ENCODE assay signal across 8 mouse cellular contexts in genomic region chr9:77655181-77655934, GRCm38 (mm10). TPM values are rescaled to one million over a fixed set of nuclear protein-coding genes. Genes with fewer than 3 reads are reported as not detected.
A peak's percentile ranks its signal among the peaks of the same experiment; 100 is the strongest.
DNase-seq lines count a peak whose midpoint lies in the region; ATAC-seq and TF ChIP-seq lines count a peak whose summit lies in the region.

No protein-coding gene starts in this region.

- no peaks in the 10 kb centered on the region for H3K36me3 ChIP-seq in G1E (replicated peaks)
- no peaks in the 10 kb centered on the region for H3K36me3 ChIP-seq in forebrain, embryonic 16.5 days (ENCODE audit: control insufficient read depth, insufficient read depth)
- H3K36me3 ChIP-seq in hindbrain, postnatal 0 days (ENCODE audit: insufficient read depth, low read length): no peaks in the 10 kb centered on the region

- no peak overlapping the region for H3K27ac ChIP-seq in forebrain, embryonic 16.5 days (ENCODE audit: low read length)
- H3K27ac ChIP-seq in hindbrain, postnatal 0 days: peak overlapping the region; percentile 32; the same call in 1 of the 2 replicates

- peak overlapping the region; percentile 63 for H3K9ac ChIP-seq in forebrain, embryonic 16.5 days (replicated peaks; ENCODE audit: low read depth, low read length)
- peak overlapping the region; percentile 44 for H3K9ac ChIP-seq in hindbrain, postnatal 0 days (replicated peaks; ENCODE audit: low read length)

- ATAC-seq in G1E (ENCODE audit: extremely low read depth, insufficient number of reproducible peaks, low FRiP score, poor library complexity, severe bottlenecking): no peak
- ATAC-seq in forebrain, embryonic 16.5 days: peak; percentile 92
- ATAC-seq in hindbrain, postnatal 0 days: peak; percentile 96

- peaks cover 12% of the 10 kb centered on the region for H3K9me3 ChIP-seq in G1E (replicated peaks)
- H3K9me3 ChIP-seq in forebrain, embryonic 16.5 days (ENCODE audit: control insufficient read depth, low read length): no peaks in the 10 kb centered on the region
- no peaks in the 10 kb centered on the region for H3K9me3 ChIP-seq in hindbrain, postnatal 0 days (ENCODE audit: low read length)

- under 1% methylated on average over 78 of the region's 85 CpGs for WGBS in forebrain, embryonic 16.5 days
- under 1% methylated on average over 84 of the region's 85 CpGs for WGBS in hindbrain, postnatal 0 days

- TF ChIP-seq CTCF in G1E (IDR thresholded peaks at IDR 0.05; ENCODE audit: low read depth, low read length): no peak
- TF ChIP-seq CTCF in hindbrain, postnatal 0 days (IDR thresholded peaks at IDR 0.05; ENCODE audit: low read depth): no peak

- H3K4me3 ChIP-seq in G1E (ENCODE audit: low read depth, low read length): peak overlapping the region; percentile 27
- H3K4me3 ChIP-seq in forebrain, embryonic 16.5 days (replicated peaks; ENCODE audit: low read length): peak overlapping the region; percentile 65
- peak overlapping the region; percentile 66 for H3K4me3 ChIP-seq in hindbrain, postnatal 0 days (ENCODE audit: low read length)

- peaks cover 7% of the 10 kb centered on the region; the same call in 1 of the 2 replicates for H3K27me3 ChIP-seq in G1E (ENCODE audit: insufficient read depth, low read length)
- no peaks in the 10 kb centered on the region; the same call in 1 of the 2 replicates for H3K27me3 ChIP-seq in forebrain, embryonic 16.5 days (replicated peaks; ENCODE audit: control insufficient read depth, insufficient read depth, low read length)
- no peaks in the 10 kb centered on the region for H3K27me3 ChIP-seq in hindbrain, postnatal 0 days (ENCODE audit: insufficient read depth, low read length)

- no peaks in the 10 kb centered on the region for H3K4me1 ChIP-seq in G1E (ENCODE audit: insufficient read depth, low read depth, low read length)
- peaks cover 9% of the 10 kb centered on the region for H3K4me1 ChIP-seq in forebrain, embryonic 16.5 days (replicated peaks; ENCODE audit: control insufficient read depth, insufficient read depth, low read length)
- H3K4me1 ChIP-seq in hindbrain, postnatal 0 days (ENCODE audit: insufficient read depth, low read length): no peaks in the 10 kb centered on the region

- H3K4me2 ChIP-seq in forebrain, embryonic 16.5 days (ENCODE audit: low read length): peak overlapping the region; percentile 98
- peak overlapping the region; percentile 97 for H3K4me2 ChIP-seq in hindbrain, postnatal 0 days (ENCODE audit: low read depth, low read length)

- DNase-seq in G1E (ENCODE audit: low spot score): no peak
- peak; percentile 15 for DNase-seq in cerebellum, adult 11-12 months
- DNase-seq in hindbrain, postnatal 0 days (ENCODE audit: low spot score): peak; percentile 81
- DNase-seq in left cerebral cortex, adult 18-20 months (ENCODE audit: low spot score in 2 of 2): peak; percentile 23 to 56
- peak; percentile 39 to 42 for DNase-seq in lung, postnatal 4 days
- DNase-seq in retina, adult 2 months (ENCODE audit: low read depth, low spot score): peak; percentile 8
- DNase-seq in urinary bladder, postnatal 14 days (ENCODE audit: low spot score): peak; percentile 22

RNA-seq across cellular contexts. Expression of gene Klhl31, which starts 19.1 kb away (rescaled TPM):
- total RNA-seq in G1E (2014; fragmentation: Nextera tagmentation) (not detected in 2 replicates), G1E (2017) (under 0.01 and 0.05 TPM in 2 replicates)
- not detected in 2 replicates for polyA plus RNA-seq in G1E (2012)
- polyA plus RNA-seq in forebrain, embryonic 16.5 days (2015; fragmentation: Nextera tagmentation; extraction: Ambion mirVana): 0.04 and 0.10 TPM in 2 replicates
- total RNA-seq in hindbrain, postnatal 0 days (2014; rRNA removed): 0.05 and 0.36 TPM in 2 replicates
- polyA plus RNA-seq in hindbrain, postnatal 0 days (2015; fragmentation: Nextera tagmentation; extraction: Ambion mirVana): 0.14 and 0.20 TPM in 2 replicates
- under 1 TPM; 0.05 to 0.07 TPM for total RNA-seq in left cerebral cortex, adult 18-20 months (2021)
